Mouse (Mus musculus): ENCODE data around the gene Gm49601.

DNA sequence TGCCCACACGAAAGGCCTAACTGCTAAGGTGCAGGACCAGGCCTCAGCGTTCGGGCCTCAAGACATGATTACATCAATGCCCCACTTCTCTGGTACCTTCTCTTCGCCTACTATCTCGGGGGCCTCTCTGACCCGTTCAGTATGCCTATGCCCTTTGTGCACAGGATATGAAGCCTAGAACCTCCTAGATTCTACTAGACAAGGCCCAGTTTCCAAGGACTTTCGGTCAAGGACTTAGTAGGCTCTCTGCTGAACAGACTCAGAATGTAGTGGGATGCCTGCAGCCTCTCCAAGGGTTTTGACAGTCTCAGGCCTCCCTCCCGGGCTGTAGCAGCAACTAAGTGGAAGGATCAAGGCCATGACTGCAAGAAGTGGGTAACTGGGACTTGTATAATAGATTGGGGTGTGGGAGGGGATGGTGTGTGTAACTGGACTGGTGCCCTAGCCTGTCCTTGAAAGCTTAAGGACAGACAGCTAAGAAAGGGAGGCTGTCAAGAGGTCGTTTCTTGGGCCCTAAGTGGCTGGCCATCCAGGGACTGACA lies 37.1 kb downstream of the Gm49601 start:
- TF ChIP-seq CTCF (IDR thresholded peaks at IDR 0.05; ENCODE audit: low read depth, low read length) (no peak), GATA1 (IDR thresholded peaks at IDR 0.05; ENCODE audit: borderline replicate concordance, low read length) (no peak)

Data from G1E (cell line).